8 mouse cellular contexts compared by ENCODE assay signal in the genomic region with DNA sequence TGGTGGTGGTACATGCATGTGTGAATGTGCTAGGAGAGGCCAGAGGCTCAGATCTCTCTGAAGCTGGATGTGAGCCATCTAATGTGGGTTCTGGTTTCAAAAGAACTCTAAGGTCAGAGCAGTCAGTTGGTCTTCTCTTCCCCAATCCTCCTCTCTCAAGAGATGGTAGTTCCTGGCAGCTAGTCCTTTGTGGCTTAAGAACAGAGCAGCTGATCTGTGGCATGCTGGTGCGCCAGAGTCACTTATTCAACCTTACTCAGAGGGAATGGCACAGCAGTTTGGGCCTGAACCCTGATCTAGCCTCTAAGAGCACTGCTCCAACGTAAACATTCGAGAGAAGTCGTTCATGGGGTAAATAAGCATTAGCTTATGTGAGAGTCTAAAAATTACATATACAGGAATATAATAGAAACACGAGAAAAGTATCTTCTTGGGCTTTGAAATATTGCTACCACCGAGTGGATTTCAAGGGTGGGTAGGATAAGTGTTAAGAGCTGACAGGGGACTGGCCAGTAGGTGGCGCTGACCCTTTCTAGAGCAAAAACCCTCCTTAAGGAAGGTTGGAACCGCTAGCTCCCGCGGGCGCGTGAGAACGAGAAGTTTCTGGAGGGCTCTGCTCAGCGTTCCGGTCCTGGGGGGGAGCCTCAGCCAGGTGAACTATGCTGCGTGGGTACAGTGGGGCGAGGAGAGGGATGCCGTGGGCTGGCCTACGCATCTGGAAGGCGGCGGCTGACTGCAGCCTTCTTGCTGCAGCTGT. TPM values are rescaled to one million over a fixed set of nuclear protein-coding genes. Genes with fewer than 3 reads are reported as not detected.
DNase-seq lines count a peak whose midpoint lies in the region; ATAC-seq lines count a peak whose summit lies in the region.

A gene (plus strand): TSS at position 553 of the 757 bp plus-strand sequence.

- no peaks in the 10 kb centered on the region for H3K9me3 ChIP-seq in hindbrain, embryonic 15.5 days

- H3K36me3 ChIP-seq in hindbrain, embryonic 15.5 days: peaks cover 41% of the 10 kb centered on the region

- peak; percentile 81 for DNase-seq in WW6 (ENCODE audit: low read depth, low spot score)
- peak; percentile 93 for DNase-seq in cerebellum, postnatal 36 days
- peak; percentile 85 to 88 for DNase-seq in frontal cortex, postnatal 36 days (ENCODE audit: low spot score in 2 of 2)
- peak; percentile 82 for DNase-seq in layer of hippocampus, postnatal 36 days
- peak; percentile 83 for DNase-seq in lung, postnatal 25 days (ENCODE audit: low spot score)
- DNase-seq in retina, adult 2 months (ENCODE audit: low read depth, low spot score): peak; percentile 75
- peak; percentile 87 for DNase-seq in thymus, postnatal 25 days

- peak; percentile 64 for ATAC-seq in hindbrain, embryonic 15.5 days (ENCODE audit: low FRiP score, low read depth)

- H3K4me2 ChIP-seq in hindbrain, embryonic 15.5 days: peak within 1 kb of the TSS; percentile 78

- H3K4me3 ChIP-seq in hindbrain, embryonic 15.5 days: peak within 1 kb of the TSS; percentile 87

- no peaks in the 10 kb centered on the region for H3K27me3 ChIP-seq in hindbrain, embryonic 15.5 days

- WGBS in hindbrain, embryonic 15.5 days: 2% methylated on average over 21 of the region's 21 CpGs

- H3K9ac ChIP-seq in hindbrain, embryonic 15.5 days: peak within 1 kb of the TSS; percentile 83

- H3K4me1 ChIP-seq in hindbrain, embryonic 15.5 days (replicated peaks): peaks cover 15% of the 10 kb centered on the region

- peak within 1 kb of the TSS; percentile 94 for H3K27ac ChIP-seq in hindbrain, embryonic 15.5 days (replicated peaks)

RNA-seq across cellular contexts. Expression of the gene that starts here (rescaled TPM):
- polyA plus RNA-seq in hindbrain, embryonic 15.5 days (2015; fragmentation: Nextera tagmentation; extraction: Ambion mirVana): 11.1 and 11.6 TPM in 2 replicates
- total RNA-seq in layer of hippocampus, postnatal 36 days (2021): 10 to 100 TPM; 25.1 to 29.6 TPM

Comparison
In these comparisons a context has a peak if more than half of its experiments do, and no peak if none do; other contexts are left out.
1. Peak in every context shown above with its lines: DNase-seq, ATAC-seq, H3K4me3 ChIP-seq and H3K27ac ChIP-seq.